Mouse (Mus musculus) natural killer cell, adult 2 months (primary cell): ENCODE results near the gene Gm28845.
"Not testable (repeated sequence)": the region's sequence is repeated elsewhere in the genome, so short reads cannot be mapped to it uniquely, and the experiment has no call there.

Experiments
- DNase-seq, 2 experiments: peaks; one replicate each; pipeline ENCODE4 v3.0.0; 2022; ENCODE audit warnings: low spot score in 2 of 2

Gm28845 gene

DNA sequence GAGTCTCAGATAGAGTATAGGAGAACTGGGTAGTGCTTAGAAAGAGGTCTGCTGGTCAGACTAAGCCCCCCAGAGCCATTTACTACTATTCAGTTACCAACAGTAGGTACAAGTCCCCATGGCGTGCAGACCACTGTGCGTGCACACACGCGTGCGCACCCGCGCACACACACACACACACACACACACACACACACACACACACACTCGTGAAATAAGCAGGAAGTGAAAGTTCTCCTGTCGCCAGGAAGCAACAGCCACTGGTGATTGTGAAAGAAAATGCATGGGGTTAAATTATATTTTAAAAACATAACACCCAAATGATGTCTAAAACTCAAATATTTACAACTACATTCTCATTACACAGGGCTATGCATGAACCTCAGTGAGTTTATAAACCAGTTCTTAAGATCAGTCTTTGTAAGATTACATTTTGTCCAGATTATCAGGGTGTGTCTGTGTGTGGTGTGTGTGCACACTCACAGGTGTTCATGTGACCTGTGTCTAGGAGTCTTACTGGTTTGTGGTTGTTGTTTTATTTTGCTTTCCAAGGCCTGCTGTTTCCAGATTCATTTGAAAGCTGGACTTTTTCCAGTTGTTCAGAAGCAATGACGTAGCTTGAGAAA is 11.6 kb downstream of the Gm28845 start:
- no peak for DNase-seq

GRCm38 (mm10) chr1:65103273-65103672 is 16.1 kb downstream of the Gm28845 start, which contains the start of gene Cryga:
Gene Cryga (minus strand): TSS chr1:65103373.
- no peak for DNase-seq

DNA sequence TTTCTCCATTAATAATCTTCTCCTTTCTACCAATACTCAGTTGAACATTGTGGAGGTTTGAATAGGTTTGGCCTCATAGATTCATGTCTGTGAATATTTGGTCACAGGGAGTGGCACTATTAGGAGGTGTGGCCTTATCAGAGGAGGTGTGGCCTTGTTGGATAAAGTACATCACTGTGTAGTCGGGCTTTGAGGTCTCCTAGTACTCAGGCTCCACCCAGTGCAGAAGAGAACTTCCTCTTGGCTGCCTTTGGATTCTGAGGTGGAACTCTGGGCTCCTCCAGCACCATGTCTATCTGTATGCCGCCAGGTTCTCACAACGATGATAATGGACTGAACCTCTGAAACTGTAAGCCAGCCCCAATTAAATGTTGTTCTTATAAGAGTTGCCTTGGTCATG is 22.4 kb downstream of the Gm28845 start:
- no peak for DNase-seq

GRCm38 (mm10) chr1:65091566-65091965 is 27.8 kb downstream of the Gm28845 start:
- DNase-seq = no peak

- no peak for DNase-seq
Measured at GRCm38 (mm10) chr1:65090370-65090769, 29.0 kb downstream of the Gm28845 start.

GRCm38 (mm10) chr1:65088567-65089356 is 30.6 kb downstream of the Gm28845 start:
- DNase-seq = no peak

DNA sequence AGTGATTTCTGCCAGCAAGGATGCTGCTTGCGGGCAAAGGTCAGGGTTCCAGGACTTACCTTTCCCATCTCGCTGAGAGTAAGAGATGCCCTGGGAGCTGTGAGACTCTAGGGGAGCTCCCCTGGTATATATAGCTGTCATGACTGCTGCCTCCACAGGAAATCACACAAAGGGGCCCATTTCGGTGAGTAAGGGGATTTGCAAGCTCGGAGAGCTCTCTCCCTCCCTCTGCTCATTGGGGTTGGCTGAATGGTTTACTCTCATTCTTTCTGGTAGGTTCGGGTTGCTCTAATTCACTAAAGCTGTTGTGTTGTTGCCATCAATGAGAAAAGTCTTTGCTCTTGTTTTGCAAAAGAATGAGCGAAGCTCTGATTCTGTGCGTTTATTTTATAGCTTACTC is 37.2 kb downstream of the Gm28845 start, which contains the start of gene Crygb:
Crygb (minus strand) TSS at position 101 of the 400 bp plus-strand sequence.
- no peak for DNase-seq

- no peak for DNase-seq
Measured at GRCm38 (mm10) chr1:65075607-65076006, 43.8 kb downstream of the Gm28845 start.

- no peak for DNase-seq
Measured at GRCm38 (mm10) chr1:65073589-65073988, 45.8 kb downstream of the Gm28845 start, which contains the start of gene Crygc. Gene Crygc (minus strand): TSS chr1:65073689.

- DNase-seq = no peak
Measured at GRCm38 (mm10) chr1:65067842-65068241, 51.5 kb downstream of the Gm28845 start.

DNA sequence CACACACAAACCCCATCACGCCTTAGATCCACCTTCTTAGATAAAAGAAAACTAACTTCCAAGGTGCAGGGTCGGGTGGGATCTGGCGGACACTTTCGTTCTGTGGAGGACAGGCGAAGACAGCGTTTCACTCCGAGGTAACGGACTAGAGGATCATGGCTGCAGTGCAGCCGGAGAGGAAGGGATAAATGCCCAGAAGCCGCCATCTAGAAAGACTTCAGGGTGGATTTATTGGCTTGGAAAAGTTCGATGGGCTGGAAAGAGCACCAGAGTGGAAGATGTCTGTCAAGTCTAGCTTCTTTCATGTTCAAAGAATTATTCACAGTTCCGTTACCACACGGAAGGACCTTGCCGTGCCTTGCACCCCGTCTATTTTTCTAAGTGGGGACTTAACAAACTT is 55.2 kb downstream of the Gm28845 start:
- no peak for DNase-seq

- DNase-seq = no peak
Measured at GRCm38 (mm10) chr1:65063352-65063751, 56.0 kb downstream of the Gm28845 start, which contains the start of gene Crygd. Gene Crygd (minus strand): TSS chr1:65063452.

DNA sequence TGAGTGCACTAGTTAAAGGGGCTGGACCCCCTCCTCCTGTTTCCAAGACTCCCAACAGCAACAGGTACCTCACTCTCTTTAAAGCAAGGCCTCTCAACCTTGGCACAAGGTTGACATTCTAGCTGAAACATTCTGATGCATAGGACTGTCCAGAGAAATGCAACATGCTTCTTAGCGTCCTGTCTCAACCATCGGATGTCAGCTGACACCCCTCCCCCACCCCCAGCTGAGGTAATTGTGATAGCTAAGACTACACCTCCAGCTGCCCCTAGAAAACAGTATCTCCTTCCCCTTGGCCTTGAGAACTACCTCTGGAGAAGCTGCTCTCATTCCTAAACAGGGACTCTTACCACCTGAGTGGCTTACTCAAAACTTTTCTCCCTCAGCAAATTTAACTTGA is 67.2 kb downstream of the Gm28845 start:
- no peak for DNase-seq

GRCm38 (mm10) chr1:65051696-65052095 is 67.7 kb downstream of the Gm28845 start:
- DNase-seq = no peak

DNA sequence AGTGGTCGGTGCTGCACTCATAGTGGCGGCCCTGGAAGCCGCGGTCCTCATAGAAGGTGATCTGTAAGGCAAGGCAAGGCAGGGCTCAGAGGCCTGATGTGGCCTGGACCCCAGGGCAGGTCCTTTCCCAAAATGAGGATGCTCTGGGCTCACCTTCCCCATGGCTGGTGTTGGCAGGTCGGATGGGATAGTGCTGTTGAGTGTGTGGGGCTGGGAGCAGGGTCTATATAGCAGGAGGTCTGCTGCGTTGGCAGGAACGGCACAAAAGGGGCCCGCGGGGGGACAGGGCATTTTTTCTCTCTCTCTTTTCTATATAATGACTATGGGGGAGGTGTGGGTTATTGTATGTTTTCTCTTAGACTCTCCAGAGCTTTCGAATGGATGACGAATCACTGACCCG is 68.4 kb downstream of the Gm28845 start, which contains the start of gene Cryge:
Cryge (minus strand) TSS at position 198 of the 400 bp plus-strand sequence.
- not testable (repeated sequence) for DNase-seq
